ENCODE assay signal across 8 mouse cellular contexts in genomic region chr19:5662981-5663913, GRCm38 (mm10). TPM values are rescaled to one million over a fixed set of nuclear protein-coding genes. Genes with fewer than 3 reads are reported as not detected.
DNase-seq lines count a peak whose midpoint lies in the region; ATAC-seq and TF ChIP-seq lines count a peak whose summit lies in the region.

TSS of gene Sipa1 (minus strand) at chr19:5663707.

- H3K4me1 ChIP-seq in ES-E14 (ENCODE audit: control insufficient read depth in 2 of 2, insufficient read depth in 2 of 2, low read length in 2 of 2, poor library complexity in 1 of 2), result peaks cover 7 to 20% of the 10 kb centered on the region in 2 experiments; a peak in 3 of 4 replicates
- peaks cover 3% of the 10 kb centered on the region; the same call in 1 of the 2 replicates for H3K4me1 ChIP-seq in forebrain, embryonic 14.5 days (ENCODE audit: control insufficient read depth, insufficient read depth, low read length)
- H3K4me1 ChIP-seq in liver, embryonic 15.5 days (replicated peaks), result peaks cover 83% of the 10 kb centered on the region
- peaks cover 15% of the 10 kb centered on the region for H3K4me1 ChIP-seq in neural tube, embryonic 11.5 days (ENCODE audit: control insufficient read depth, insufficient read depth, low read length)
- peaks cover 5% of the 10 kb centered on the region; the same call in 1 of the 2 replicates for H3K4me1 ChIP-seq in stomach, postnatal 0 days (replicated peaks; ENCODE audit: control insufficient read depth, insufficient read depth)

- H3K9me3 ChIP-seq in ES-E14 (ENCODE audit: control insufficient read depth, insufficient read depth, low read depth, low read length), result no peaks in the 10 kb centered on the region
- no peaks in the 10 kb centered on the region for H3K9me3 ChIP-seq in forebrain, embryonic 14.5 days (replicated peaks; ENCODE audit: control insufficient read depth, low read length)
- H3K9me3 ChIP-seq in liver, embryonic 15.5 days (replicated peaks), result no peaks in the 10 kb centered on the region
- H3K9me3 ChIP-seq in neural tube, embryonic 11.5 days (ENCODE audit: control insufficient read depth, low read length), result no peaks in the 10 kb centered on the region
- no peaks in the 10 kb centered on the region for H3K9me3 ChIP-seq in stomach, postnatal 0 days (ENCODE audit: control insufficient read depth, low read length)

- peak; percentile 37; the same call in 1 of the 2 replicates for TF ChIP-seq CTCF in stomach, postnatal 0 days (IDR thresholded peaks at IDR 0.05; ENCODE audit: low read depth)

- in situ Hi-C loops in ES-E14 (cut with MboI; ENCODE audit: low sequenced_read_pairs in 2 of 2, unreplicated experiment in 2 of 2), result no loop called here

- WGBS in forebrain, embryonic 14.5 days, result 2% methylated on average over 32 of the region's 32 CpGs
- 1% methylated on average over 32 of the region's 32 CpGs for WGBS in liver, embryonic 15.5 days (ENCODE audit: insufficient replicate concordance)
- WGBS in neural tube, embryonic 11.5 days, result under 1% methylated on average over 30 of the region's 32 CpGs
- WGBS in stomach, postnatal 0 days, result 1% methylated on average over 30 of the region's 32 CpGs

- H3K36me3 ChIP-seq in ES-E14 (ENCODE audit: control insufficient read depth, insufficient read depth, low read length, poor library complexity, severe bottlenecking), result peaks cover 15% of the 10 kb centered on the region; the same call in 1 of the 2 replicates
- peaks cover 36% of the 10 kb centered on the region for H3K36me3 ChIP-seq in forebrain, embryonic 14.5 days (ENCODE audit: control insufficient read depth, insufficient read depth, low read length)
- peaks cover 58% of the 10 kb centered on the region for H3K36me3 ChIP-seq in liver, embryonic 15.5 days (replicated peaks)
- H3K36me3 ChIP-seq in neural tube, embryonic 11.5 days (ENCODE audit: control insufficient read depth, insufficient read depth, low read length), result peaks cover 6% of the 10 kb centered on the region
- peaks cover 14% of the 10 kb centered on the region for H3K36me3 ChIP-seq in stomach, postnatal 0 days (ENCODE audit: control insufficient read depth, insufficient read depth, low read length)

- H3K27ac ChIP-seq in ES-E14 (ENCODE audit: insufficient read depth, low read depth, low read length, poor library complexity, severe bottlenecking), result no peak within 1 kb of the TSS
- peak within 1 kb of the TSS; percentile 55; the same call in 1 of the 2 replicates for H3K27ac ChIP-seq in forebrain, embryonic 14.5 days (ENCODE audit: low read depth, low read length)
- peak within 1 kb of the TSS; percentile 98 for H3K27ac ChIP-seq in liver, embryonic 15.5 days (replicated peaks)
- peak within 1 kb of the TSS; percentile 70 for H3K27ac ChIP-seq in neural tube, embryonic 11.5 days (ENCODE audit: low read depth, low read length)
- peak within 1 kb of the TSS; percentile 87 for H3K27ac ChIP-seq in stomach, postnatal 0 days (replicated peaks)

- peak; percentile 84 for DNase-seq in ES-E14 (ENCODE audit: low read depth, low spot score)
- DNase-seq in cerebellum, adult 11 months, result peak; percentile 55
- peak; percentile 81 for DNase-seq in forebrain, embryonic 14.5 days (ENCODE audit: low spot score)
- DNase-seq in heart, postnatal 10 days, result peak; percentile 95 to 96
- DNase-seq in kidney, postnatal 4 days, result peak; percentile 94 to 96
- peak; percentile 94 for DNase-seq in neural tube, embryonic 11.5 days (ENCODE audit: low spot score)
- DNase-seq in stomach, postnatal 0 days (ENCODE audit: low spot score), result peak; percentile 96

- H3K27me3 ChIP-seq in forebrain, embryonic 14.5 days (replicated peaks; ENCODE audit: control insufficient read depth, insufficient read depth, low read length), result no peaks in the 10 kb centered on the region
- H3K27me3 ChIP-seq in liver, embryonic 15.5 days, result no peaks in the 10 kb centered on the region
- H3K27me3 ChIP-seq in neural tube, embryonic 11.5 days (ENCODE audit: control insufficient read depth, insufficient read depth, low read length), result no peaks in the 10 kb centered on the region
- no peaks in the 10 kb centered on the region for H3K27me3 ChIP-seq in stomach, postnatal 0 days (ENCODE audit: control insufficient read depth, insufficient read depth, low read length)

- H3K4me2 ChIP-seq in forebrain, embryonic 14.5 days (ENCODE audit: low read length), result peak within 1 kb of the TSS; percentile 52
- peak within 1 kb of the TSS; percentile 89 for H3K4me2 ChIP-seq in liver, embryonic 15.5 days
- H3K4me2 ChIP-seq in neural tube, embryonic 11.5 days (ENCODE audit: low read depth), result peak within 1 kb of the TSS; percentile 60
- H3K4me2 ChIP-seq in stomach, postnatal 0 days (replicated peaks; ENCODE audit: low read depth), result peak within 1 kb of the TSS; percentile 62

- H3K9ac ChIP-seq in ES-E14 (ENCODE audit: insufficient read depth, low read depth, low read length, poor library complexity, severe bottlenecking), result peak within 1 kb of the TSS; percentile 55
- peak within 1 kb of the TSS; percentile 43 for H3K9ac ChIP-seq in forebrain, embryonic 14.5 days (ENCODE audit: low read length)
- peak within 1 kb of the TSS; percentile 87 for H3K9ac ChIP-seq in liver, embryonic 15.5 days
- H3K9ac ChIP-seq in neural tube, embryonic 11.5 days (ENCODE audit: low read length), result peak within 1 kb of the TSS; percentile 67
- peak within 1 kb of the TSS; percentile 68 for H3K9ac ChIP-seq in stomach, postnatal 0 days (ENCODE audit: low read length)

- intact Hi-C loops in heart, postnatal 10 days (cut with DNase I), result loop anchor here (2.0 kb wide), 1 partner anchor 30 kb away; no protein-coding TSS in a partner anchor

- peak; percentile 92 for ATAC-seq in forebrain, embryonic 14.5 days
- ATAC-seq in liver, embryonic 15.5 days (ENCODE audit: insufficient read depth), result peak; percentile 81
- peak; percentile 91 for ATAC-seq in neural tube, embryonic 11.5 days (ENCODE audit: insufficient read depth, low FRiP score, low TSS enrichment)
- ATAC-seq in stomach, postnatal 0 days (ENCODE audit: low FRiP score, low TSS enrichment), result peak; percentile 92

- TF ChIP-seq EP300 in stomach, postnatal 0 days (optimal IDR thresholded peaks at IDR 0.05), result peak; percentile 54

- H3K4me3 ChIP-seq in ES-E14 (ENCODE audit: insufficient read depth in 1 of 2, low read depth in 1 of 2, low read length in 2 of 2, poor library complexity in 1 of 2, severe bottlenecking in 1 of 2), result peak within 1 kb of the TSS; percentile 62 to 76
- H3K4me3 ChIP-seq in forebrain, embryonic 14.5 days (ENCODE audit: low read depth, low read length), result peak within 1 kb of the TSS; percentile 29
- H3K4me3 ChIP-seq in liver, embryonic 15.5 days (replicated peaks), result peak within 1 kb of the TSS; percentile 78
- peak within 1 kb of the TSS; percentile 42 for H3K4me3 ChIP-seq in neural tube, embryonic 11.5 days (ENCODE audit: low read depth, low read length)
- H3K4me3 ChIP-seq in stomach, postnatal 0 days (ENCODE audit: low read depth, low read length), result peak within 1 kb of the TSS; percentile 53

TF ChIP-seq in ES-E14, 5 proteins besides CTCF, POLR2A, EP300 and RAD21:
- TF ChIP-seq MAFK (IDR thresholded peaks at IDR 0.05; ENCODE audit: insufficient read depth, low read depth, low read length) (no peak), ZNF384 (IDR thresholded peaks at IDR 0.05; ENCODE audit: low read depth, low read length) (no peak), ZC3H11A (IDR thresholded peaks at IDR 0.05; ENCODE audit: borderline replicate concordance, low read depth, low read length) (no peak), CHD2 (IDR thresholded peaks at IDR 0.05; ENCODE audit: low read depth, low read length) (no peak), HCFC1 (IDR thresholded peaks at IDR 0.05; ENCODE audit: borderline replicate concordance, insufficient read depth, low read length) (no peak)

RNA-seq across cellular contexts. Expression of gene Sipa1, which starts in this region (rescaled TPM):
- total RNA-seq in ES-E14 (2012; rRNA removed), result 10.5 and 14.5 TPM in 2 replicates
- polyA plus RNA-seq in forebrain, embryonic 14.5 days (2014; fragmentation: Nextera tagmentation; extraction: Ambion mirVana), result 9.2 and 10.2 TPM in 2 replicates
- 10 to 100 TPM; 44.2 to 49.6 TPM for total RNA-seq in heart, postnatal 10 days (2021)
- polyA plus RNA-seq in liver, embryonic 15.5 days (2015; fragmentation: Nextera tagmentation; extraction: Ambion mirVana), result 28.2 and 32.5 TPM in 2 replicates
- polyA plus RNA-seq in neural tube, embryonic 11.5 days (2014; fragmentation: Nextera tagmentation; extraction: Ambion mirVana), result 17.0 and 19.3 TPM in 2 replicates
- 8.0 and 11.5 TPM in 2 replicates for polyA plus RNA-seq in stomach, postnatal 0 days (2015; fragmentation: Nextera tagmentation; extraction: Ambion mirVana)
